Mouse (Mus musculus): ENCODE results near the gene Hoxc5.

GRCm38 (mm10) chr15:102970740-102971139, 3.5 kb downstream of the Hoxc5 start:
- TF ChIP-seq CTCF (IDR thresholded peaks at IDR 0.05; ENCODE audit: low read depth) (peak; percentile 16; the same call in 1 of the 2 replicates), EP300 (IDR thresholded peaks at IDR 0.05; ENCODE audit: low read depth) (no peak)

All from liver, postnatal 0 days (tissue).